Comparison of ENCODE assay signal across 32 mouse cellular contexts in genomic region chr2:61760044-61760443, GRCm38 (mm10). TPM values are rescaled to one million over a fixed set of nuclear protein-coding genes. Genes with fewer than 3 reads are reported as not detected.
DNase-seq lines count a peak whose midpoint lies in the region; ATAC-seq lines count a peak whose summit lies in the region.
"Had no signal": no experiment of that assay in that cellular context is flagged by ENCODE, and none has a peak within 500 bp of the region (broad histone marks: within the 10 kb centered on the region; RNA-seq: fewer than 3 reads in every experiment).

No protein-coding gene starts in this region.

- H3K4me3 ChIP-seq in liver, embryonic 13.5 days (replicated peaks) = no peak overlapping the region
- H3K4me3 ChIP-seq: forebrain, embryonic 10.5 days; heart, embryonic 13.5 days; hindbrain, embryonic 10.5 days; hindbrain, embryonic 15.5 days; limb, embryonic 12.5 days; midbrain, embryonic 12.5 days; neural tube, embryonic 13.5 days had no signal

- 29% methylated on average over 3 of the region's 3 CpGs for WGBS in liver, embryonic 13.5 days (ENCODE audit: insufficient replicate concordance)

- no peak overlapping the region for H3K9ac ChIP-seq in liver, embryonic 13.5 days
- H3K9ac ChIP-seq: forebrain, postnatal 0 days; heart, embryonic 13.5 days; hindbrain, embryonic 15.5 days; limb, embryonic 12.5 days; midbrain, embryonic 12.5 days; neural tube, embryonic 13.5 days had no signal

- DNase-seq in c-Kit-positive CD71-negative TER-119-negative erythroid progenitor cells, embryonic 14.5 days (ENCODE audit: low read depth) = peak; percentile 5
- peak; percentile 55 for DNase-seq in liver, embryonic 13.5 days
- no peak for DNase-seq in urinary bladder, postnatal 4 days (ENCODE audit: low spot score in 2 of 2)
- DNase-seq in urinary bladder, postnatal 10 days (ENCODE audit: low spot score) = no peak
- DNase-seq in kidney, postnatal 36 days = no peak
- DNase-seq: adrenal gland, postnatal 10 days; cerebellum, adult 2 months; cerebellum, postnatal 14 days; forebrain, postnatal 0 days; gastrocnemius, postnatal 10 days; heart, postnatal 10 days; kidney, adult 11 months; layer of hippocampus, adult 9-11 months; lung, adult 18-20 months; lung, postnatal 10 days; thymus, adult 2 months; thymus, postnatal 36 days had no signal

- H3K4me2 ChIP-seq in liver, embryonic 13.5 days = peak overlapping the region; percentile 33
- H3K4me2 ChIP-seq: heart, embryonic 13.5 days; hindbrain, embryonic 15.5 days; limb, embryonic 12.5 days; midbrain, embryonic 12.5 days; neural tube, embryonic 13.5 days had no signal

- no peaks in the 10 kb centered on the region for H3K27me3 ChIP-seq in liver, embryonic 13.5 days
- H3K27me3 ChIP-seq: heart, embryonic 13.5 days; hindbrain, embryonic 15.5 days; limb, embryonic 12.5 days; midbrain, embryonic 12.5 days; neural tube, embryonic 13.5 days; Patski had no signal

- no peaks in the 10 kb centered on the region for H3K9me3 ChIP-seq in liver, embryonic 13.5 days (replicated peaks)
- H3K9me3 ChIP-seq: forebrain, embryonic 10.5 days; heart, embryonic 13.5 days; hindbrain, embryonic 10.5 days; hindbrain, embryonic 15.5 days; limb, embryonic 12.5 days; midbrain, embryonic 12.5 days; neural tube, embryonic 13.5 days had no signal

- ATAC-seq in erythroblast, adult 5-6 weeks (replicated peaks; ENCODE audit: low FRiP score, poor library complexity, severe bottlenecking) = peak; percentile 60
- ATAC-seq in liver, embryonic 13.5 days (ENCODE audit: low read depth) = peak; percentile 91
- peak; percentile 94 for ATAC-seq in megakaryocyte progenitor cell, adult 5-6 weeks (replicated peaks; ENCODE audit: poor library complexity)
- ATAC-seq: forebrain, postnatal 0 days; inflammation-experienced regulatory T-cells, adult 6 months; Patski had no signal

- peaks cover 15% of the 10 kb centered on the region for H3K36me3 ChIP-seq in liver, embryonic 13.5 days
- H3K36me3 ChIP-seq: hindbrain, embryonic 15.5 days; midbrain, embryonic 12.5 days; neural tube, embryonic 13.5 days had no signal

- H3K27ac ChIP-seq in liver, embryonic 13.5 days = peak overlapping the region; percentile 83
- H3K27ac ChIP-seq: forebrain, embryonic 10.5 days; heart, embryonic 13.5 days; hindbrain, embryonic 10.5 days; hindbrain, embryonic 15.5 days; limb, embryonic 12.5 days; midbrain, embryonic 12.5 days; neural tube, embryonic 13.5 days had no signal

- H3K4me1 ChIP-seq in liver, embryonic 13.5 days (replicated peaks) = peaks cover 35% of the 10 kb centered on the region
- H3K4me1 ChIP-seq: hindbrain, embryonic 10.5 days; hindbrain, embryonic 15.5 days; neural tube, embryonic 13.5 days had no signal

RNA-seq across cellular contexts. Expression of gene Tbr1, which starts 42.7 kb away (rescaled TPM):
- total RNA-seq in erythroblast, adult 5-6 weeks (2015; ENCODE audit: low replicate concordance) = not detected in 2 replicates
- not detected in 2 replicates for total RNA-seq in erythroblast, adult 5-6 weeks (2017; ENCODE audit: low replicate concordance)
- not detected in 2 replicates for polyA plus RNA-seq in liver, embryonic 13.5 days (2015; fragmentation: Nextera tagmentation; extraction: Ambion mirVana)
- total RNA-seq in megakaryocyte progenitor cell, adult 5-6 weeks (2015) = 0.42 and 0.59 TPM in 2 replicates
- total RNA-seq in megakaryocyte progenitor cell, adult 5-6 weeks (2017) = not detected in 2 replicates
- total RNA-seq: heart, adult 8-10 months; heart, postnatal 10 days; MEL had no signal
- polyA plus RNA-seq: gonadal fat pad, adult 2 months; inflammation-experienced regulatory T-cells, adult 6 months; kidney, embryonic 16.5 days had no signal

RNA-seq across cellular contexts. Expression of gene Psmd14, which starts 48.5 kb away (rescaled TPM):
- 78.4 and 110 TPM in 2 replicates for total RNA-seq in erythroblast, adult 5-6 weeks (2015; ENCODE audit: low replicate concordance)
- total RNA-seq in erythroblast, adult 5-6 weeks (2017; ENCODE audit: low replicate concordance) = 51.5 and 58.0 TPM in 2 replicates
- polyA plus RNA-seq in liver, embryonic 13.5 days (2015; fragmentation: Nextera tagmentation; extraction: Ambion mirVana) = 166 and 184 TPM in 2 replicates
- total RNA-seq in megakaryocyte progenitor cell, adult 5-6 weeks (2015) = 255 and 262 TPM in 2 replicates
- 194 and 207 TPM in 2 replicates for total RNA-seq in megakaryocyte progenitor cell, adult 5-6 weeks (2017)

Comparison
In these comparisons a context has a peak if more than half of its experiments do, and no peak if none do; other contexts are left out.
1. DNase-seq: peak in c-Kit-positive CD71-negative TER-119-negative erythroid progenitor cells, embryonic 14.5 days (single experiment) and liver, embryonic 13.5 days (single experiment); none in urinary bladder, postnatal 4 days (0 of 2), urinary bladder, postnatal 10 days (single experiment) and kidney, postnatal 36 days (0 of 2).
2. Peak in every context shown above with its lines, with median percentiles within 50 percentile points of each other: ATAC-seq.